14 mouse cellular contexts compared by ENCODE assay signal in genomic region chr1:183043161-183043812, GRCm38 (mm10).
DNase-seq lines count a peak whose midpoint lies in the region; ATAC-seq and TF ChIP-seq lines count a peak whose summit lies in the region.
"Had no signal": no experiment of that assay in that cellular context is flagged by ENCODE, and none has a peak within 500 bp of the region (broad histone marks: within the 10 kb centered on the region; RNA-seq: fewer than 3 reads in every experiment).

No protein-coding gene starts in this region.

- intact Hi-C loops in gastrocnemius, adult 2 months (cut with DNase I), result no loop called here

- WGBS in midbrain, embryonic 15.5 days, result 83% methylated on average over 13 of the region's 13 CpGs

- H3K4me2 ChIP-seq in midbrain, embryonic 15.5 days, result no peak overlapping the region
- H3K4me2 ChIP-seq: kidney, embryonic 15.5 days had no signal

- DNase-seq in gastrocnemius, adult 2 months, result peak; percentile 61
- DNase-seq in gastrocnemius, adult 8-10 months (ENCODE audit: low spot score in 2 of 2), result no peak
- DNase-seq in right cerebral cortex, adult 18-20 months, result peak; percentile 81
- no peak for DNase-seq in right cerebral cortex, postnatal 14 days
- DNase-seq in left cerebral cortex, adult 9 months (ENCODE audit: low spot score in 2 of 2), result peak; percentile 31 to 61
- peak; percentile 34 for DNase-seq in skeletal muscle tissue, adult 2 months (ENCODE audit: low read depth, low spot score)
- DNase-seq in cerebellum, adult 11 months, result no peak
- DNase-seq: B cell, adult 2 months; embryo, embryonic 11 days; forebrain, postnatal 0 days; liver, postnatal 0 days; thymus, adult 2 months had no signal

- ATAC-seq in midbrain, embryonic 15.5 days (replicated peaks), result no peak
- ATAC-seq: forebrain, postnatal 0 days; liver, postnatal 0 days had no signal

- TF ChIP-seq CTCF in gastrocnemius, adult 2 months (IDR thresholded peaks at IDR 0.05), result no peak

- H3K4me1 ChIP-seq in midbrain, embryonic 15.5 days, result peaks cover 14% of the 10 kb centered on the region

- H3K27ac ChIP-seq in gastrocnemius, adult 2 months, result peak overlapping the region; percentile 63
- H3K27ac ChIP-seq in midbrain, embryonic 15.5 days, result no peak overlapping the region
- H3K27ac ChIP-seq: kidney, embryonic 15.5 days had no signal

- H3K4me3 ChIP-seq in gastrocnemius, adult 2 months, result no peak overlapping the region
- H3K4me3 ChIP-seq in midbrain, embryonic 15.5 days, result no peak overlapping the region
- H3K4me3 ChIP-seq: kidney, embryonic 15.5 days had no signal

- H3K36me3 ChIP-seq in midbrain, embryonic 15.5 days (replicated peaks), result no peaks in the 10 kb centered on the region
- H3K36me3 ChIP-seq: kidney, embryonic 15.5 days had no signal

- H3K27me3 ChIP-seq in midbrain, embryonic 15.5 days (replicated peaks), result peaks cover 13% of the 10 kb centered on the region; the same call in 1 of the 2 replicates

- no peaks in the 10 kb centered on the region for H3K9me3 ChIP-seq in midbrain, embryonic 15.5 days
- H3K9me3 ChIP-seq: kidney, embryonic 15.5 days had no signal

- H3K9ac ChIP-seq in midbrain, embryonic 15.5 days, result no peak overlapping the region
- H3K9ac ChIP-seq: forebrain, postnatal 0 days; kidney, embryonic 15.5 days; liver, postnatal 0 days had no signal

Comparison
In these comparisons a context has a peak if more than half of its experiments do, and no peak if none do; other contexts are left out.
1. DNase-seq: peak in gastrocnemius, adult 2 months (single experiment), right cerebral cortex, adult 18-20 months (single experiment), left cerebral cortex, adult 9 months (2 of 2) and skeletal muscle tissue, adult 2 months (single experiment); none in gastrocnemius, adult 8-10 months (0 of 2), right cerebral cortex, postnatal 14 days (single experiment) and cerebellum, adult 11 months (single experiment).